Mouse (Mus musculus): ENCODE measurements around the gene Exoc4.

DNA sequence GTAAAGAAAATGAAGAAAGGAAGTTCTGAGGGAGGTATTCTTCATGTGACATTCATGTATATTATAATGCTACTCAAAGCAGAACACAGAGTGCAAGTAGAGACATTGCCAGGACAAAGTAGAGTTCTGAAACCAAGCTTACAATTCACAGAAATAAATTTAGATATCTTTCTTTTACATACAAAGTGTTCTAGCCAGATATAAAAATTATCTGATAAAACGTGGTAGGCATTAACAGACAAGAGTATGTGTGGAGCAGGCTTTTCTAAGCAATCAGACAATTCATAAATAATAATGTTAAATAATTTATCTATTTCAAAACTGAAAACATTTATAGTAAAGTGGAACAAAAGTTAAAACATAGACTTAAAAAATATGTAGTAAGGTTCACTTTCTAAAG, 49.9 kb downstream of the Exoc4 start:
- TF ChIP-seq POLR2A (IDR thresholded peaks at IDR 0.05; ENCODE audit: extremely low read depth, insufficient read depth, low read length) (no peak), CTCF (IDR thresholded peaks at IDR 0.05; ENCODE audit: low read depth, low read length) (no peak)

All from liver, adult 2 months (tissue).